Mouse (Mus musculus) liver, embryonic 14 days (tissue): ENCODE results near the gene Nrg3. TPM values are rescaled to one million over a fixed set of nuclear protein-coding genes. Genes with fewer than 3 reads are reported as not detected.

Source experiments
- polyA plus RNA-seq: library from polyadenylated mRNA; depleted of rRNA; stranded (reverse); fragments of >200 nt; gene quantifications from 2 replicates; pipeline ENCODE4 v1.2.3, GENCODE M21; 2012; rRNA removed

Nrg3 gene
- polyA plus RNA-seq = 0.01 TPM in 1 of 2 replicates, not detected in the other

GRCm38 (mm10) chr14:39472790-39473761, at the start of gene Nrg3:
TSS of gene Nrg3 (minus strand) at chr14:39473088.

